Mouse (Mus musculus) liver, embryonic 16.5 days (tissue): ENCODE data around the gene Kdm2b. TPM values are rescaled to one million over a fixed set of nuclear protein-coding genes. Genes with fewer than 3 reads are reported as not detected.

Source experiments
- ATAC-seq: fragments of 200-750 bp; cut with Nextera tagmentation; 2 replicates; pipeline ENCODE4 v1.8.0; 2017; ENCODE audit warnings: low read depth, mild to moderate bottlenecking, moderate number of reproducible peaks, moderate library complexity
- H3K27ac ChIP-seq: fragments of 300-500 bp; sonication (generic); 2 replicates; pipeline ENCODE4 v1.5.1; 2014; ENCODE audit warnings: mild to moderate bottlenecking, low read length
- H3K27me3 ChIP-seq: fragments of 300-500 bp; sonication (generic); 2 replicates; pipeline ENCODE4 v1.6.1; 2014; ENCODE audit warnings: low read depth, low read length, mixed read lengths; ENCODE audit not compliant: control insufficient read depth, insufficient read depth
- H3K36me3 ChIP-seq: fragments of 300-500 bp; sonication (generic); 2 replicates; pipeline ENCODE4 v1.6.1; 2014; ENCODE audit warnings: mild to moderate bottlenecking; ENCODE audit not compliant: control insufficient read depth, insufficient read depth
- H3K4me1 ChIP-seq: fragments of 300-500 bp; sonication (generic); 2 replicates; pipeline ENCODE4 v1.6.1; 2014; ENCODE audit warnings: low read depth, low read length, mixed read lengths; ENCODE audit not compliant: control insufficient read depth
- H3K4me2 ChIP-seq: fragments of 300-500 bp; sonication (generic); 2 replicates; pipeline ENCODE4 v1.6.1; 2014; ENCODE audit warnings: low read depth, low read length, mixed read lengths
- H3K4me3 ChIP-seq: fragments of 300-500 bp; sonication (generic); 2 replicates; pipeline ENCODE4 v1.5.1; 2014; ENCODE audit warnings: low read depth, mild to moderate bottlenecking, low read length
- H3K9ac ChIP-seq: fragments of 300-500 bp; sonication (generic); 2 replicates; pipeline ENCODE4 v1.6.1; 2014; ENCODE audit warnings: low read depth, low read length
- H3K9me3 ChIP-seq: fragments of 300-500 bp; sonication (generic); replicated peaks from 2 replicates; pipeline ENCODE4 v1.6.1; 2016; ENCODE audit warnings: low read length; ENCODE audit not compliant: control insufficient read depth
- WGBS: fragments of 180-500 bp; shearing (Covaris S2); extraction: QIAGEN DNeasy Blood & Tissue Kit; methylation state at CpG from one replicate; pipeline ENCODE4 v1.1.7; 2014; ENCODE audit not compliant: insufficient replicate concordance; 5-methylcytosine and 5-hydroxymethylcytosine counted together
- polyA plus RNA-seq: library from polyadenylated mRNA; unstranded; fragments of >200 nt; fragmentation: Nextera tagmentation; extraction: Ambion mirVana; gene quantifications from 2 replicates; pipeline ENCODE4 v1.2.1, GENCODE M21; 2015

The Kdm2b gene
- polyA plus RNA-seq, 1 experiment from 2014 or later = 14.4 TPM

DNA sequence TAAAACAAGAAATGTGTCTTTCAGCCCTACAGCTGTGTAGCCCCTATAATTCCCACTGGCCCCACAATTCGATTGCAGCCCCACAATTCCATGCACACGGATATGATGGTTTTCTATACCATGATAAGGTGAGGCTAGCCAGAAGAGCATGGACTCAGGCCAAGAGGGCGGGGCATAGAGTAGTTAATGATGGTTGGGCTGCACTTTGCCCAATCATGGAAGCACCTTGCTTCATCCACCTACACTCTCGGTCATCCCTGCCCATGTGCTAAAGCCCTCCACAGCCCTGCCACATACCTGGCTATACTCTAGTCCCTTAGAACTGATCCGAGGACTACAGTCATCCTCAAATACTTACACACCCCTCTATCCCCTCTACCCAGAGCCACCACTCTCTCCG, 61.9 kb downstream of the Kdm2b start:
- Histone ChIP-seq H3K9me3 (no peaks in the 10 kb centered on the region), H3K4me1 (no peaks in the 10 kb centered on the region; the same call in 1 of the 2 replicates), H3K27ac (no peak overlapping the region), H3K4me2 (no peak overlapping the region), H3K36me3 (no peaks in the 10 kb centered on the region), H3K9ac (no peak overlapping the region), H3K27me3 (no peaks in the 10 kb centered on the region), H3K4me3 (no peak overlapping the region)
- peak; percentile 43; the same call in 1 of the 2 replicates for ATAC-seq
- 53% methylated on average over 6 of the region's 6 CpGs for WGBS

DNA sequence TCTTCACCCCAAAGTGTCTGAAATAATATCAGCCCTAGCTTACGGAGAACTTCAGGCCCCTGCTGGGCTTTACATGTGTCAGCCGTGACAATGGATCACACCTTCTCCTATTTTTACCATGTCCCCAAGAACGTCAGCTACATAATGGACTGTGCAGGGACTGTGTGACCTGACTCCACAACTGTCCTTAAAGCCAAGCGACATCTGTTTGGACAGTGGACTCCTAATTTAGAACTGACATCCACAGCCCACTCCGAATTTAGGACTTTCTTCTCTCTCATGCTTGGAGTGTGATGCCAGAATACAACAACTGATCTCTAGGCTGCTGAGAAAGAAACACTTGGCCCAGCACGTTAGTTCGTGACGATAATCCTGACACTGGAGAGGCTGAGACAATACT, 62.5 kb downstream of the Kdm2b start:
- H3K9me3 ChIP-seq = no peaks in the 10 kb centered on the region
- H3K4me2 ChIP-seq = no peak overlapping the region
- H3K4me1 ChIP-seq = no peaks in the 10 kb centered on the region; the same call in 1 of the 2 replicates
- H3K4me3 ChIP-seq = no peak overlapping the region
- 70% methylated on average over 8 of the region's 8 CpGs for WGBS
- H3K9ac ChIP-seq = no peak overlapping the region
- ATAC-seq = no peak
- no peaks in the 10 kb centered on the region for H3K27me3 ChIP-seq
- no peak overlapping the region for H3K27ac ChIP-seq
- no peaks in the 10 kb centered on the region for H3K36me3 ChIP-seq

DNA sequence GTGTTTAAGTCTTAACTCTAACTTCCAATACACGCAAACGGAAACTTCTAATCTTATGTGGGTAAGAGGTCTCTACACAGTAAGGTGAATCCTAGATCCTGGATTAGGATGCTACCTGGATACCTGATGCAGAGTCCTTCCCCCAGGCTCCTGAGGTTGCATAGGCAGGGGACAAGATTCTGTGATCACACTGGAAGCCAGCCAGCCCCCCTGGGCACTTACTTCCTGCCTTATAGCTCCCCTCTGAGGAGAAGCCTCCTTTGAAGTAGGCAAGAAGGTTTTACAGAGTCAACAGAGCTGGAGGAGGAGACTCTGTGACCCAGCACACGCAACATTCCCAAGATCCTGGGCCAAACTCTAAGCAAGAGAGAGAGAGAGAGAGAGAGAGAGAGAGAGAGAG, 63.3 kb downstream of the Kdm2b start:
- WGBS = 78% methylated on average over 3 of the region's 3 CpGs

DNA sequence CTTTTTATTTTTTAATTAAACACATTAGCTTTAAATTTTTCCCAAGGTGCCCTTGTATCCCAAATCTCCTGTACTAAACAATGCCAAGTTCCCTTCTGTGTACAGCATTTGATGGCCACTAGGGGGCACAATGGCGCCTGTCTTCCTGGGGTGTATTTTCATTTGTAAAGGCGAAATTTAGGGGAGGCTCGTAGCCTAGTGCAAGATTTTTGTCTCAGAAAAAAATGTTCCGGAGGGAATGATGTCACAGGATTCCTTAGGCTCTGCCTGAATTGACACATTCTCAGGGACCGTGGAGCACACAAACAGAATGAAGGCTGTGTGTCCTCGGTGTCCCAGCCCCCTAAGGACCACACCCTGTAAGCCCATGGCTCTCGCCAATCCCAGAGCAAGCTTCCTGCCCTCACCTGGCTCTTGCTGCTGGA, 64.1 kb downstream of the Kdm2b start:
- Histone ChIP-seq H3K27me3 (no peaks in the 10 kb centered on the region), H3K36me3 (no peaks in the 10 kb centered on the region), H3K4me3 (no peak overlapping the region), H3K27ac (no peak overlapping the region), H3K9ac (no peak overlapping the region), H3K9me3 (no peaks in the 10 kb centered on the region), H3K4me1 (no peaks in the 10 kb centered on the region; the same call in 1 of the 2 replicates), H3K4me2 (peak overlapping the region; percentile 39; the same call in 1 of the 2 replicates)
- no peak for ATAC-seq
- 28% methylated on average over 7 of the region's 7 CpGs for WGBS

More for the DNA sequence above, 63.3 kb downstream of the Kdm2b start:
- Histone ChIP-seq H3K9me3 (no peaks in the 10 kb centered on the region), H3K4me2 (no peak overlapping the region), H3K9ac (no peak overlapping the region), H3K4me3 (no peak overlapping the region), H3K27me3 (no peaks in the 10 kb centered on the region), H3K36me3 (no peaks in the 10 kb centered on the region), H3K4me1 (no peaks in the 10 kb centered on the region; the same call in 1 of the 2 replicates), H3K27ac (no peak overlapping the region)
- no peak for ATAC-seq

DNA sequence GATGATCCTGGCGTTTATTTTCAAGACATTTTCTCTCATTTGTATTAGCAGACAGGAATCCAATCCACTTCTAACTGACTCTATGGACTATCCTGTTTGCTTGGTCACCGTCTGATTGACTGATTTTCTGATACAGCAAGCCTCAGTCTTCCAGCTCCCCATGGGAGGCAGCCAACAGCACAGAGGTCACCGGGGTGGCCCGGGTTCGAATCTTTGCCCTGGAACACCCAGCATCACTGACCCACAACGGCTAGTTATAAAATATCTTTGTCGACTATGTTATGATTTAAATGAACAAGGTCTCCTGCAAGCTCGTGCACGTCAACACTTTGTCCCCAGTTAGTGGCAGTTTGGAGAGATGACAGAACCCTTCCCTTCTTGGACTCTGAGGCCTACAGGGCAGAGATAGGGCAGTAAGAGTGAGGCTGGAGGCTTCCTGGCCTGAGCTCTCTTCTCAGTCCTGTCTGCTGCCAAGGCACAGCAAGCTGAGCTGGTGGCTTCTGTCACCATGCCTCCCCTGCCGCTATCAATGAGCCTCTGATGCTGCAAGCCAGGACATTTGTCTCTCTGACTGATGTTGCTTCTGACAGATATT, 65.7 kb downstream of the Kdm2b start:
- no peak for ATAC-seq
- Histone ChIP-seq H3K4me1 (no peaks in the 10 kb centered on the region; the same call in 1 of the 2 replicates), H3K27ac (no peak overlapping the region), H3K27me3 (no peaks in the 10 kb centered on the region), H3K9me3 (no peaks in the 10 kb centered on the region), H3K36me3 (no peaks in the 10 kb centered on the region), H3K4me2 (no peak overlapping the region), H3K9ac (no peak overlapping the region), H3K4me3 (no peak overlapping the region)
- 78% methylated on average over 10 of the region's 10 CpGs for WGBS

DNA sequence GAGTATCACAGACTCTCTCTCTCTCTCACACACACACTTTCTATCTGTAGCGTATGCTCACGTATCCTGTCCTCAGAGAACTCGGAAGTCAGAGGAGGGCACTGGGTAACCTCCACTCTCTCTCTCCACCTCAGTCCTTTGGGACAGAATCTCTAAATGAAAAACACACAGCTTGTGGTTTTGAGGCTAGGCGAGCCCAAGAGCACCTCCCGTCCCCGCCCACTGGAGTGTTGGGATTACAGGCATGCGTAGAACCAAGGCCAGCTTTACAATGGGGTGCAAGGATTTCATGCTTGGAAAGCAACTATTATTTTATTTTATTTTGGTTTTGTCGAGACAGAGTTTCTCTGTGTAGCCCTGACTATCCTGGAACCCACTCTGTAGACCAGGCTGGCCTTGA, 67.7 kb downstream of the Kdm2b start:
- Histone ChIP-seq H3K4me1 (no peaks in the 10 kb centered on the region; the same call in 1 of the 2 replicates), H3K4me2 (no peak overlapping the region), H3K9ac (no peak overlapping the region), H3K9me3 (no peaks in the 10 kb centered on the region), H3K27ac (no peak overlapping the region), H3K4me3 (no peak overlapping the region), H3K27me3 (no peaks in the 10 kb centered on the region), H3K36me3 (no peaks in the 10 kb centered on the region)
- ATAC-seq = no peak
- 61% methylated on average over 8 of the region's 8 CpGs for WGBS

DNA sequence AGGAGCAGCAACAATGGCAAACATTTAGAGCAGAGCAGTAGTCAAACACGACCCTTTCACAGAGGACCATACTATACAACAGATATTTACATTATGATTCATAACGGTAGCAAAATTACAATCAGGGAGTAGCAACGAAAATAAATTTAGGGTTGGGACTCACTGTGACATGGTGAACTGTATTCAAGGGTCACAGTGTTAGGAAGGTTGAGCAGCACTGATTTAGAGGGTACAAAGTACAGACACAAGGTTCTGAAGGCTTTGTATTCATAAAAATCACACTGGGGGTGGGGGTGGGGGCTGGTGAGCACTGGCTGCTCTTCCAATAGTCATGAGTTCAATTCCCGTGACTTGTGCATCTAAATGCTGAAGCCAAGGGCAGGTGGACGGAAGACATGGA, 69.1 kb downstream of the Kdm2b start:
- Histone ChIP-seq H3K27me3 (no peaks in the 10 kb centered on the region), H3K9ac (no peak overlapping the region), H3K4me1 (no peaks in the 10 kb centered on the region; the same call in none of the 2 replicates), H3K36me3 (no peaks in the 10 kb centered on the region), H3K4me2 (no peak overlapping the region), H3K4me3 (no peak overlapping the region), H3K27ac (no peak overlapping the region), H3K9me3 (no peaks in the 10 kb centered on the region)
- ATAC-seq = no peak
- WGBS = 72% methylated on average over 5 of the region's 5 CpGs

DNA sequence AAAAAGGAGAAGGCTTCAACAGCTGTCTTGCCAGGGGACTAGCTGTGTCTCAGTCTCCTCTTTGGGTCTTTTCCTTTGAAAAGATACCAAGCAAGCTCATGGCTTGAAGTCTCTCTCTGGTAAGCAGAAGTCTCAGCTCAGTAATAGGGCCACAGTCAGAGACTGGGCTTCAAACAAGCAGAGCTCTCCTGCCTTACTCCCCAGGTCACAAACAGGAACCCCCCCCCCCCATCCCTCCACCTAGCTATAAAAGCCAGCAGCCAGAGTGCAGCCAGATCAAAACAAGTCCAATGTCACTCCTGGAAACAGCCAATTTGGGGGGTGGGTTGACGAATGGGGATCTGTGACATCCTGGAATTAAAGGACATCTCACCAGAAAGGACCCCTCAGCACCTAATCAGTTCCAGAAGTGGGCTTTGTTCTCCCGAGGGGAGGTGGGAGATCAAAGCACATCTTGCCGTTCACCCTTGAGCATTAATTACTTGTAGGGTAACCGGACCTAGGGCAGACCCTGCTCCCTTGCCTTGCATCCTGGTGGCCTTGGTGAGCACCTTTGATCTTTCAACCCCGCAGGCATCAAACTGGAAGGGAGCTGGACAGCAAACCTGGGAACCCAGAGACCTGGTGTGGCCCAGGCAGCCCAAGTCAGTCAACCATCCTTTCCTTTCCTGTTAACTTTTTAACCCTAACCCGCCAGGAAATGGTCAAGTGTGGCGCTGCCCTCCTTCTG, 71.5 kb downstream of the Kdm2b start:
- Histone ChIP-seq H3K9me3 (no peaks in the 10 kb centered on the region), H3K4me1 (no peaks in the 10 kb centered on the region; the same call in 1 of the 2 replicates), H3K9ac (no peak overlapping the region), H3K36me3 (no peaks in the 10 kb centered on the region), H3K4me2 (no peak overlapping the region), H3K4me3 (no peak overlapping the region), H3K27ac (no peak overlapping the region), H3K27me3 (no peaks in the 10 kb centered on the region)
- WGBS = 50% methylated on average over 7 of the region's 7 CpGs
- ATAC-seq = no peak

DNA sequence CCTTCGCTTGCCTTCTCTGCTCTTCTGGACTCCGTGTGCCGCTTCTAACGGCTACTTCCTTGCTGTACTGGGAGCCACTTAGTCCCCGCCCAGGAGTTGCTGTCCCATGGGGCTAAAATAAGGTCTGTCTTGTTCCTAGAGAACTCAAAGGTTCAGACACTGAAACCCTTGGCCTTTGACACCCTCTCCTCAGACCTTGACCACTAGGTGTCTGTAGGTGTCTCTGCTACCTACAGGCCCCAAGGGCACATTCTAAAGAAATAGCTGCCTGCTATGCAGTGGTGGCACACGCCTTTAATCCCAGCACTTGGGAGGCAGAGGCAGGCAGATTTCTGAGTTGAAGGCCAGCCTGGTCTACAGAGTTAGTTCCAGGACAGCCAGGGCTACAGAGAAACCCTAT, 73.5 kb downstream of the Kdm2b start:
- H3K36me3 ChIP-seq = no peaks in the 10 kb centered on the region
- 71% methylated on average over 6 of the region's 6 CpGs for WGBS
- H3K9me3 ChIP-seq = no peaks in the 10 kb centered on the region
- no peak overlapping the region for H3K9ac ChIP-seq
- no peak for ATAC-seq
- no peak overlapping the region for H3K4me3 ChIP-seq
- H3K4me1 ChIP-seq = no peaks in the 10 kb centered on the region; the same call in 1 of the 2 replicates
- H3K27me3 ChIP-seq = no peaks in the 10 kb centered on the region
- no peak overlapping the region for H3K27ac ChIP-seq
- no peak overlapping the region for H3K4me2 ChIP-seq
